Mouse (Mus musculus) hindbrain, embryonic 14.5 days (tissue): ENCODE measurements around the gene Rgs7bp. TPM values are rescaled to one million over a fixed set of nuclear protein-coding genes. Genes with fewer than 3 reads are reported as not detected.
A peak's percentile ranks its signal among the peaks of the same experiment; 100 is the strongest.

ENCODE experiments used
- ATAC-seq: fragments of 200-750 bp; cut with Nextera tagmentation; 2 replicates; pipeline ENCODE4 v1.8.0; 2017; ENCODE audit warnings: moderate number of reproducible peaks, mild to moderate bottlenecking, moderate TSS enrichment, moderate library complexity; ENCODE audit not compliant: low FRiP score
- DNase-seq: peaks from one replicate; pipeline ENCODE4 v3.0.0-alpha.2; 2015; ENCODE audit warnings: low spot score
- H3K27ac ChIP-seq: fragments of 300-500 bp; sonication (generic); 2 replicates; pipeline ENCODE4 v1.5.1; 2014; ENCODE audit warnings: mild to moderate bottlenecking, moderate library complexity
- H3K27me3 ChIP-seq: fragments of 300-500 bp; sonication (generic); 2 replicates; pipeline ENCODE4 v1.6.1; 2014; ENCODE audit warnings: mild to moderate bottlenecking, low read length, mixed read lengths; ENCODE audit not compliant: control insufficient read depth, insufficient read depth
- H3K36me3 ChIP-seq: fragments of 300-500 bp; sonication (generic); replicated peaks from 2 replicates; pipeline ENCODE4 v1.6.1; 2014; ENCODE audit not compliant: control insufficient read depth, insufficient read depth
- H3K4me1 ChIP-seq: fragments of 300-500 bp; sonication (generic); replicated peaks from 2 replicates; pipeline ENCODE4 v1.6.1; 2014; ENCODE audit warnings: antibody characterized with exemption, low read length, mixed read lengths; ENCODE audit not compliant: control insufficient read depth, insufficient read depth
- H3K4me2 ChIP-seq: fragments of 300-500 bp; sonication (generic); replicated peaks from 2 replicates; pipeline ENCODE4 v1.6.1; 2014; ENCODE audit warnings: mild to moderate bottlenecking, moderate library complexity
- H3K4me3 ChIP-seq: fragments of 300-500 bp; sonication (generic); replicated peaks from 2 replicates; pipeline ENCODE4 v1.5.1; 2014; ENCODE audit warnings: mild to moderate bottlenecking, low read length
- H3K9ac ChIP-seq: fragments of 300-500 bp; sonication (generic); 2 replicates; pipeline ENCODE4 v1.6.1; 2014
- H3K9me3 ChIP-seq: fragments of 300-500 bp; sonication (generic); 2 replicates; pipeline ENCODE4 v1.6.1; 2016; ENCODE audit warnings: low read length; ENCODE audit not compliant: control insufficient read depth
- WGBS: fragments of 180-500 bp; shearing (Covaris S2); extraction: QIAGEN DNeasy Blood & Tissue Kit; methylation state at CpG from one replicate; pipeline ENCODE4 v1.1.7; 2014; 5-methylcytosine and 5-hydroxymethylcytosine counted together
- polyA plus RNA-seq: library from polyadenylated mRNA; unstranded; fragments of >200 nt; fragmentation: Nextera tagmentation; extraction: Ambion mirVana; gene quantifications from 2 replicates; pipeline ENCODE4 v1.2.1, GENCODE M21; 2014

The Rgs7bp gene
- polyA plus RNA-seq, 1 experiment from 2014 or later = 7.0 TPM

- H3K27ac ChIP-seq = peak overlapping the region; percentile 78
- WGBS = under 1% methylated on average over 8 of the region's 8 CpGs
- peak overlapping the region; percentile 83 for H3K4me2 ChIP-seq
- no peak for DNase-seq
- no peaks in the 10 kb centered on the region for H3K36me3 ChIP-seq
- peak overlapping the region; percentile 70 for H3K4me3 ChIP-seq
- H3K9ac ChIP-seq = peak overlapping the region; percentile 63
- peak; percentile 15 for ATAC-seq
- peaks cover 6% of the 10 kb centered on the region; the same call in 1 of the 2 replicates for H3K27me3 ChIP-seq
- H3K9me3 ChIP-seq = no peaks in the 10 kb centered on the region
- H3K4me1 ChIP-seq = peaks cover 19% of the 10 kb centered on the region
Measured at GRCm38 (mm10) chr13:105054941-105055309, 195 bp upstream of the Rgs7bp start.

DNA sequence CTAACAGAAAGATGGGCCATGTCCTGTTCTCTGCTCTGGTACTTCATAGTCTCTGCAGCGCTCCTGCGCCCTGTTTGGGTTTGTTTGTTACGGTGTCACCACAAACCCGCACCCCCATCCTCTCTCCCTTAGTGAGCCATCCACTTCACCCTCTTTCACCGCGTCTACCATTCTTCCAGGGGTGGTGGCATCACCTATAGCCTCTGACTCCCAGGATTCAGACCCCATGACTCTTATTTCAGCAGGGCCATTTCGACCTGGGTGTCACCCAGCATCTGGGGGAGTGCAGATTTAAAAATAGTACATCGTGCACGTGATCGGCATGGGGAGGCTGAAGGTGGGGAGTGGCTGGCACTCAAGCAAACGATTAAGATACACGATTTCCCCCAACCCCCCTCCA is 1.1 kb downstream of the Rgs7bp start:
- peak overlapping the region; percentile 70 for H3K4me3 ChIP-seq
- H3K9me3 ChIP-seq = no peaks in the 10 kb centered on the region
- H3K36me3 ChIP-seq = no peaks in the 10 kb centered on the region
- peak overlapping the region; percentile 63 for H3K9ac ChIP-seq
- ATAC-seq (peak; percentile 35), DNase-seq (no peak)
- under 1% methylated on average over 12 of the region's 12 CpGs for WGBS
- H3K4me1 ChIP-seq = peaks cover 19% of the 10 kb centered on the region
- peak overlapping the region; percentile 78 for H3K27ac ChIP-seq
- H3K4me2 ChIP-seq = peak overlapping the region; percentile 83
- H3K27me3 ChIP-seq = peaks cover 6% of the 10 kb centered on the region; the same call in 1 of the 2 replicates

DNA sequence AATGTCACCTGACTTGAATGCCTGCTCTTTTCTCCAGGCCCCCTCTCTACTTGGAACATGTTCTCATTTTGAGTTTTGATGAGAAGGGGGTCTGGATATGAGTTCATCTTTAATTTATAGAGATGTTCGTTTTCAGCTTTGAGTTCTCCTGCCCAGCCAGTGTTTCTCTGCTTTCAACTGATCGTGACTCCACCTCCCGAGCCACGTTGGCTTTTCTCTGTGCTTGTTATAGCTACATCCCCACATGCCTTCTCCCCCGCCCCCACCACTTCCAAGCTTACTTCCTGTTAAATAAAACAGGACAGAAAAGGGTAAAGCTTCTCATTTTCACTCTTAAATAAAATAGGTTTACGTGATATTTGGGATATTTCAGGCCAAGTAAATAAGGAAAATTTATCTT is 3.3 kb downstream of the Rgs7bp start:
- H3K9me3 ChIP-seq = no peaks in the 10 kb centered on the region
- H3K27ac ChIP-seq = no peak overlapping the region
- no peak for DNase-seq
- H3K27me3 ChIP-seq = peaks cover 6% of the 10 kb centered on the region; the same call in 1 of the 2 replicates
- ATAC-seq = no peak
- H3K4me2 ChIP-seq = peak overlapping the region; percentile 25
- no peaks in the 10 kb centered on the region for H3K36me3 ChIP-seq
- H3K4me1 ChIP-seq = peaks cover 19% of the 10 kb centered on the region
- no peak overlapping the region for H3K4me3 ChIP-seq
- H3K9ac ChIP-seq = no peak overlapping the region
- WGBS = 55% methylated on average over 6 of the region's 6 CpGs

- Histone ChIP-seq H3K4me3 (no peak overlapping the region), H3K9ac (no peak overlapping the region), H3K4me1 (peaks cover 13% of the 10 kb centered on the region), H3K4me2 (no peak overlapping the region), H3K27ac (no peak overlapping the region), H3K27me3 (no peaks in the 10 kb centered on the region), H3K9me3 (no peaks in the 10 kb centered on the region), H3K36me3 (no peaks in the 10 kb centered on the region)
- ATAC-seq = no peak
- 79% methylated on average over 8 of the region's 8 CpGs for WGBS
- DNase-seq = no peak
Measured at GRCm38 (mm10) chr13:105048662-105049061, 6.1 kb downstream of the Rgs7bp start.

DNA sequence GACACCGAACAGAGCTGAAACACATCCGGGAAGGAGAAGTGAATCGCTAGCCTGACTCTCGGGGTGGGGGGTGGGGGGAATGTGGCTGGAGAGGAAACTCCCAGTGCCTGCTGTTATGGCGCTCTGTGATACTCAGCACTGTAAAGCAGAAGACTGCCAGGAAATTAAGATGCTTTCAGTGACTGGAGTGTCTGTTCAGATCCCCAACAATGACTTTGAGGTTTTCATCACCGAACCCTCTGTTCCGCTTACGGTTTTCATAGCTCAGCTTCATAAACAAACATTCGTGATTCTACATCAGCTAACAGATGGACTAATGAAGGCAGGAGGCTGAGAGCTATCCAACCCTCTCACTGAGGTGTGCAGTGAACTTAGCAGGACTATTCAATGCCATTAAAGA is 7.4 kb downstream of the Rgs7bp start:
- Histone ChIP-seq H3K9me3 (no peaks in the 10 kb centered on the region), H3K27me3 (no peaks in the 10 kb centered on the region), H3K27ac (no peak overlapping the region), H3K4me2 (no peak overlapping the region; the same call in 1 of the 2 replicates), H3K4me3 (no peak overlapping the region), H3K4me1 (peaks cover 4% of the 10 kb centered on the region; the same call in 1 of the 2 replicates), H3K9ac (no peak overlapping the region), H3K36me3 (no peaks in the 10 kb centered on the region)
- DNase-seq = no peak
- WGBS = 72% methylated on average over 9 of the region's 9 CpGs
- ATAC-seq = no peak

- Histone ChIP-seq H3K27me3 (no peaks in the 10 kb centered on the region), H3K4me1 (no peaks in the 10 kb centered on the region), H3K4me2 (no peak overlapping the region), H3K9me3 (no peaks in the 10 kb centered on the region), H3K4me3 (no peak overlapping the region), H3K36me3 (no peaks in the 10 kb centered on the region), H3K9ac (no peak overlapping the region), H3K27ac (no peak overlapping the region)
- WGBS = 60% methylated on average over 3 of the region's 3 CpGs
- ATAC-seq = no peak
- no peak for DNase-seq
Measured at GRCm38 (mm10) chr13:105043882-105044281, 10.8 kb downstream of the Rgs7bp start.

DNA sequence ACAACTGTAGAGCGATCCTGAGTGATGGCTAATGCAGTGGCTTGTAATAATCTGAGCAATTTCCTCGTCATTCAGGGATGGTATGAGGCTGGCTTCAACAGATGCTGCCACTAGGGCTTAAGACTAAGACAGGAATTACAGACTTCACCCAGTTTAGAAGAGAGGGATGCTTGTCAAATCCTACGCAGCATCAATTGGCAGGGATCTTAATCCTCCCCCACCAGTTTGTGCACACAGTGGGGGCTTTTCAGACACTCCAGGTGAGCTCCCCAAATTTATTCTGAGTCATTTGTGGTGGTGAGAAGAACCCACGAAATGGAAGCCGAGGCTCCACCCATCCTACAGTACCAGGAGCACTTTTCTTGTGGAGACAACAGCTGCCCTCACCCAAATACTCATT is 16.4 kb downstream of the Rgs7bp start:
- DNase-seq (no peak), ATAC-seq (no peak)
- Histone ChIP-seq H3K27ac (no peak overlapping the region), H3K4me3 (no peak overlapping the region), H3K4me2 (no peak overlapping the region), H3K9me3 (no peaks in the 10 kb centered on the region), H3K27me3 (no peaks in the 10 kb centered on the region), H3K9ac (no peak overlapping the region), H3K36me3 (no peaks in the 10 kb centered on the region), H3K4me1 (no peaks in the 10 kb centered on the region)
- WGBS = 76% methylated on average over 5 of the region's 5 CpGs

DNA sequence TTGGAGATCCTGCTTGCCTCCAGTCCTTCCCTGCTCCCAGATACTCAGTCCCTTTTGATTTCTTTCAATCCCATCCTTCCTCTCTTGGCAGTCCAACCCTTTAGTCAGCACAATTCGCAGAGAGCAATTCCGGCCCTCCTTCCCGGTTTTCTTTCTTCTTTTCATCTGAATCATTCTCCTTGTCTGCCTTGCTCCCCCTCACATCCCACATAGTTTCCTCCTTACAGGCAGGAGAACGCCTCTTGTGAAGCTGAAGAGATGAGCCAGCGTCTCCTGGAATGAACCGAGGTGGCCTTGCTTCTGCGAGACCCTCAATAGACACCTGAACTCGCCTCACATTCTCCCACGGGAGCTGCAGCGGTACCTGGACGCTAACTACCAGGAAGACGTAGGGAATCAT is 16.9 kb downstream of the Rgs7bp start:
- no peak overlapping the region for H3K9ac ChIP-seq
- no peak overlapping the region for H3K27ac ChIP-seq
- no peak overlapping the region for H3K4me2 ChIP-seq
- WGBS = 85% methylated on average over 12 of the region's 12 CpGs
- no peaks in the 10 kb centered on the region for H3K9me3 ChIP-seq
- no peaks in the 10 kb centered on the region for H3K27me3 ChIP-seq
- no peaks in the 10 kb centered on the region for H3K36me3 ChIP-seq
- H3K4me3 ChIP-seq = no peak overlapping the region
- H3K4me1 ChIP-seq = no peaks in the 10 kb centered on the region
- DNase-seq (no peak), ATAC-seq (no peak)

DNA sequence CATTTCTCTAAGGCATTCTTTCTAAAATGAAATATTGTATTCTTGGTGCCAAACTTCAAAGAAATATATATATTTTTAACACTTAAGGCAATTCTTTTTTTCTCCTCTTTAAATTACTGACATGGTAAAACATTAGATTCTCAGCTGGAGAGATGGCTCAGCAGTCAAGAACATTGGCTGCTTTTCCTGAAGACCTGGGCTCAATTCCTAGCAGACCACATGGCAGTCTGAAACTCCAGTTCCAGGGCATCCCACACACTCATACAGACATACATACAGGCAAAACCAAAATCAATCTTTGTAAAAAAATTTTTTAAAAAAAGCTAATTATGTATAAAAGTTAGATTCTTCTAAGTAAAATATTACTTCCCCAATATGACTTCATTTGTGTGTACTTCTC is 22.8 kb downstream of the Rgs7bp start:
- Histone ChIP-seq H3K36me3 (no peaks in the 10 kb centered on the region), H3K27me3 (no peaks in the 10 kb centered on the region), H3K4me1 (no peaks in the 10 kb centered on the region), H3K4me2 (no peak overlapping the region), H3K4me3 (no peak overlapping the region), H3K9me3 (no peaks in the 10 kb centered on the region), H3K27ac (no peak overlapping the region), H3K9ac (no peak overlapping the region)
- DNase-seq (no peak), ATAC-seq (no peak)

- no peak overlapping the region for H3K9ac ChIP-seq
- H3K9me3 ChIP-seq = no peaks in the 10 kb centered on the region
- no peak overlapping the region for H3K27ac ChIP-seq
- H3K4me3 ChIP-seq = no peak overlapping the region
- no peaks in the 10 kb centered on the region for H3K4me1 ChIP-seq
- ATAC-seq (no peak), DNase-seq (no peak)
- H3K36me3 ChIP-seq = no peaks in the 10 kb centered on the region
- no peak overlapping the region for H3K4me2 ChIP-seq
- 82% methylated on average over 3 of the region's 3 CpGs for WGBS
- H3K27me3 ChIP-seq = no peaks in the 10 kb centered on the region
Measured at GRCm38 (mm10) chr13:105028276-105028675, 26.5 kb downstream of the Rgs7bp start.
